Mouse (Mus musculus) neural tube, embryonic 15.5 days (tissue): ENCODE results near the gene Pole2. TPM values are rescaled to one million over a fixed set of nuclear protein-coding genes. Genes with fewer than 3 reads are reported as not detected.
A peak's percentile ranks its signal among the peaks of the same experiment; 100 is the strongest.

ENCODE experiments used
- ATAC-seq: fragments of 200-750 bp; cut with Nextera tagmentation; 2 replicates; pipeline ENCODE4 v1.8.0; 2017; ENCODE audit warnings: mild to moderate bottlenecking, moderate TSS enrichment, moderate library complexity; ENCODE audit not compliant: low FRiP score
- H3K27ac ChIP-seq: fragments of 300-500 bp; sonication (generic); replicated peaks from 2 replicates; pipeline ENCODE4 v1.5.1; 2015; ENCODE audit warnings: mild to moderate bottlenecking, inconsistent platforms
- H3K27me3 ChIP-seq: fragments of 300-500 bp; sonication (generic); replicated peaks from 2 replicates; pipeline ENCODE4 v1.6.1; 2015; ENCODE audit warnings: inconsistent platforms
- H3K36me3 ChIP-seq: fragments of 300-500 bp; sonication (generic); 2 replicates; pipeline ENCODE4 v1.6.1; 2015; ENCODE audit warnings: inconsistent platforms
- H3K4me1 ChIP-seq: fragments of 300-500 bp; sonication (generic); 2 replicates; pipeline ENCODE4 v1.6.1; 2015; ENCODE audit warnings: inconsistent platforms
- H3K4me2 ChIP-seq: fragments of 300-500 bp; sonication (generic); 2 replicates; pipeline ENCODE4 v1.6.1; 2015; ENCODE audit warnings: inconsistent platforms, mild to moderate bottlenecking, moderate library complexity
- H3K4me3 ChIP-seq: fragments of 300-500 bp; sonication (generic); replicated peaks from 2 replicates; pipeline ENCODE4 v1.5.1; 2015; ENCODE audit warnings: mild to moderate bottlenecking, inconsistent platforms
- H3K9ac ChIP-seq: fragments of 300-500 bp; sonication (generic); replicated peaks from 2 replicates; pipeline ENCODE4 v1.6.1; 2015; ENCODE audit warnings: mild to moderate bottlenecking, inconsistent platforms
- H3K9me3 ChIP-seq: fragments of 300-500 bp; sonication (generic); replicated peaks from 2 replicates; pipeline ENCODE4 v1.6.1; 2016; ENCODE audit warnings: inconsistent platforms
- WGBS: fragments of 180-500 bp; shearing (Covaris S2); methylation state at CpG from one replicate; pipeline ENCODE4 v1.1.7; 2015; ENCODE audit warnings: mixed read lengths; 5-methylcytosine and 5-hydroxymethylcytosine counted together
- polyA plus RNA-seq: library from polyadenylated mRNA; unstranded; fragments of >200 nt; fragmentation: Nextera tagmentation; extraction: Ambion mirVana; gene quantifications from 2 replicates; pipeline ENCODE4 v1.2.1, GENCODE M21; 2015

Gene Pole2
- polyA plus RNA-seq, 1 experiment from 2014 or later = 4.4 TPM

GRCm38 (mm10) chr12:69207926-69208325 lies 20.1 kb downstream of the Pole2 start:
- no peak overlapping the region for H3K27ac ChIP-seq
- 97% methylated on average over 7 of the region's 7 CpGs for WGBS

DNA sequence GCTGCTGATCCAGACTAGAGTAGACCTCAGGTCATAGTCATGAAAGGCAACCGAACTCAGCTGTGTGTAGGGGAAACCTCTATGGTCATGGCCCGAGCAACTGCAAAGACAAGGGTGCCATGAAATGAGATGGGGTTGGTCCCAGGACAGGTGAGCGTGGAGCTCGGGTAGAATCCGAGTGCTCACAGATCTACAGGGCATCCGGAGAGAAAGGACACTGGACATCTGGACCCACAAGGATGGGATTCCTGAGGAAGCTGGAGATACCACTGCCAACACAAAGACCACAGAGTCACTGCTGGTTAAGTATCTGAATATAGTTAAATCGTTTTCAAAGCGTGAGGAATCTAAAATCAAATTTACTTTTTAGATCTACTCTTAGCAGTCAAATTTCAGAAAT lies 20.6 kb downstream of the Pole2 start:
- 95% methylated on average over 8 of the region's 8 CpGs for WGBS

More at GRCm38 (mm10) chr12:69207926-69208325, 20.1 kb downstream of the Pole2 start:
- Histone ChIP-seq H3K9ac (no peak overlapping the region), H3K36me3 (no peaks in the 10 kb centered on the region), H3K9me3 (no peaks in the 10 kb centered on the region), H3K27me3 (no peaks in the 10 kb centered on the region), H3K4me3 (no peak overlapping the region), H3K4me2 (no peak overlapping the region), H3K4me1 (peaks cover 4% of the 10 kb centered on the region)
- ATAC-seq = no peak

DNA sequence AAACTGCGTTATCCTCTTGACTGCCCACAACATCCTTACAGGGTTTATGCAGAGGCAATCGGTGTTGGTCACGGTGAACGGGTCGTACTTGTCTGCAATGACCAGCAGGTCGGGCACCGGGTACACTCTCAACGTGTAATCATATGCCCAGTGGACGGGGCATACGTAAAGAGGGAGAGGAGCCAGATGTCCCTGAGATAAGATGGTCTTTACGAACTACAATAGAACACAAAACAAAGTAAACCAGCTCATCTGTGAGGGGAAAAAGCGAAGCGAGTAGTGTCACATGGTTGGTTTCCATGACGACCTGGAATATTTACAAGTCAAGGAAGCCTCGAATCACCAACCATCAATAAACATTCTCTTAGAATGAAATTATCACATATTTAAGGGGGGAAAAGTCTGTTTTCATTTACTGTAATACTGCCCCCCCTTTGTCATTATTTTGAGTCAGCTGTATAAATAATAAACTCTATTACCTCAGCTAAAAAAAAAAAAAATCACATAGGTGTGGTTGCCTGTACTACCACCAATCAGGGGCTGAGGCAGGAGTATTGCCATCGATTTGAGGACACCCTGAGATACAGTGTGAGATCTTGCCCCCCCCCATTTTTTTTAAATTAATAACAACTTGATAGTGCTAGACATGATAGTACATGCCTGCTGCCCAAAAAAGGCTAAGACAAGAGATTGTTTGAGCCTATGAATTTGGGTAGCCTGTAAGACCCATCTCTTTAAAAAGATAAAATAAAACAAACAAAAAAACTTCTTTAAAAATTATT lies 23.8 kb downstream of the Pole2 start, which contains the start of gene Gm49384:
Gene Gm49384 (minus strand): TSS at position 216 of the 782 bp plus-strand sequence.
- Histone ChIP-seq H3K4me2 (peak within 1 kb of the TSS; percentile 25; the same call in 1 of the 2 replicates), H3K36me3 (peaks cover 11% of the 10 kb centered on the region; the same call in 1 of the 2 replicates), H3K9ac (no peak within 1 kb of the TSS), H3K4me1 (peaks cover 9% of the 10 kb centered on the region), H3K27ac (no peak within 1 kb of the TSS), H3K27me3 (no peaks in the 10 kb centered on the region), H3K9me3 (no peaks in the 10 kb centered on the region), H3K4me3 (no peak within 1 kb of the TSS)
- 59% methylated on average over 16 of the region's 16 CpGs for WGBS
- 0 out of 2 replicates have a peak, but pooled peaks have one; percentile 45 for ATAC-seq

More for the DNA sequence above, 20.6 kb downstream of the Pole2 start:
- Histone ChIP-seq H3K9ac (no peak overlapping the region), H3K4me1 (peaks cover 4% of the 10 kb centered on the region), H3K4me2 (no peak overlapping the region), H3K9me3 (no peaks in the 10 kb centered on the region), H3K27ac (no peak overlapping the region), H3K36me3 (no peaks in the 10 kb centered on the region), H3K27me3 (no peaks in the 10 kb centered on the region), H3K4me3 (no peak overlapping the region)
- ATAC-seq = no peak

- no peaks in the 10 kb centered on the region for H3K9me3 ChIP-seq
- H3K4me1 ChIP-seq = peaks cover 33% of the 10 kb centered on the region
- ATAC-seq = no peak
- 0 out of 2 replicates have a peak overlapping the region, but pooled peaks have one; percentile 85 for H3K9ac ChIP-seq
- H3K36me3 ChIP-seq = peaks cover 14% of the 10 kb centered on the region; the same call in 1 of the 2 replicates
- H3K27ac ChIP-seq = no peak overlapping the region
- H3K4me2 ChIP-seq = peak overlapping the region; percentile 95
- H3K4me3 ChIP-seq = no peak overlapping the region
- H3K27me3 ChIP-seq = no peaks in the 10 kb centered on the region
Measured at GRCm38 (mm10) chr12:69198985-69199384, 29.0 kb downstream of the Pole2 start.

DNA sequence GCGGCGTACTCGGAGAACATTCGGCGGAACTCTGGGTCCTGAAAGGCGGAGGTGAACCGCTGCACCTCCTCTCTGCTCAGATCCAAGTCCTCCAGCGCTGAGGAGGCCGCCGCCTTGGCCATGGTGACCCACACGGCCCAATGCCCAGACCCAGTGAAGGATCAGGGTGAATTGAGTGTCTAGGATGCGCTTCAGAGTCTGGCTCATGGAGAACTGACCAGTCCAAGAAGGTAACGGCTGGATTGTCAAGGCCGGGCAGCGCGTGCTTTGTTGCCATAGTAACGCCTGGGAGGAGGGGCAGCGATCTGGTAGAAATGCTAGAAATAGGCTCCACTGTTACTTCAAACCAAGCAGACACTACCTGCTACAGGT lies 29.8 kb downstream of the Pole2 start, which contains the start of gene Dnaaf2:
Gene Dnaaf2 (minus strand): TSS at position 266 of the 372 bp plus-strand sequence.
- H3K36me3 ChIP-seq = peaks cover 14% of the 10 kb centered on the region; the same call in 1 of the 2 replicates
- H3K9me3 ChIP-seq = no peaks in the 10 kb centered on the region
- H3K4me2 ChIP-seq = peak within 1 kb of the TSS; percentile 95
- ATAC-seq = peak; percentile 47
- WGBS = under 1% methylated on average over 18 of the region's 18 CpGs
- H3K4me3 ChIP-seq = peak within 1 kb of the TSS; percentile 96
- peak within 1 kb of the TSS; percentile 95 for H3K27ac ChIP-seq
- no peaks in the 10 kb centered on the region for H3K27me3 ChIP-seq
- peaks cover 31% of the 10 kb centered on the region for H3K4me1 ChIP-seq
- peak within 1 kb of the TSS; percentile 85 for H3K9ac ChIP-seq

DNA sequence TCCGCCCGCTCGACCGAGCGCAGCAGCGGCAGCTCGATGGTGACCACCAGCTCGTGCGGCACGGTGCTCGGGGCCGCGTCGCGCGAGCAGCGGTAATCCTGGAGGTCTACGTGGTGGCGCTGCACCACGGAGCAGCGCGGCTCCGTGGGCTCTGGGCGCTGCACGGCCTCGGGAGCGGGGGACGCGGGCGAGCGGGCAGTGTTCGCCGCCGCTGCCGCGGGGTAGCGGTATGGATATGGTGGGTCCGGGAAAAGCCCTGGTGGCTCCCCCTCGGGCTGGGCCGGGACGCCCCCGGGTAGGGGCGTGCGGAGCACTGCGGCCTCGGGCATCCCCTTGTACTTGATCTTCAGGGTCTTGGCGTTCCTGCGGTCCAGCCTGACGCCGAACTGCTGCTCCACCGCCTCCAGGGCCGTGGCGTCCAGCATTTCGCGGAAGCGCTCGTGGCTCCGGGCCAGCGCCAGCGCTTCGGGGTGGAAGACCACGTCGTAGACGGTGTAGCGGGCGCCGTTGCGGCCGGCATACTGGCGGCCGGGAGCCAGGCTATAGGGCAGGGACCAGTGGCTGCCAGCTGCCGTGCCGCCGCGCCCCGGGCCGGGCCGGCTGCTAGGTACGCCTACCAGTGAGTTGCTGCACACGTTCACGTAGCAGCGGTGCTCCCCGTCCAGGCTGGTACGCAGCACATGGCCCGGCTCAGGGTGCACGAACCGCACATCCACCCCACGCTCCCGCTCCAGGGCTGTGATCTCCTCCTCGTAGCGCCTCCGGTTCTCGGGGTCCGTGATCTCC lies 30.4 kb downstream of the Pole2 start:
- peak; percentile 72 for ATAC-seq
- under 1% methylated on average over 92 of the region's 94 CpGs for WGBS
- peaks cover 31% of the 10 kb centered on the region for H3K4me1 ChIP-seq
- peak overlapping the region; percentile 85 for H3K9ac ChIP-seq
- peak overlapping the region; percentile 95 for H3K27ac ChIP-seq
- no peaks in the 10 kb centered on the region for H3K27me3 ChIP-seq
- H3K9me3 ChIP-seq = no peaks in the 10 kb centered on the region
- H3K36me3 ChIP-seq = peaks cover 14% of the 10 kb centered on the region; the same call in 1 of the 2 replicates
- peak overlapping the region; percentile 95 for H3K4me2 ChIP-seq
- peak overlapping the region; percentile 96 for H3K4me3 ChIP-seq

- peak within 1 kb of the TSS; percentile 95 for H3K27ac ChIP-seq
- H3K27me3 ChIP-seq = no peaks in the 10 kb centered on the region
- H3K4me2 ChIP-seq = peak within 1 kb of the TSS; percentile 95
- WGBS = under 1% methylated on average over 75 of the region's 75 CpGs
- H3K4me3 ChIP-seq = peak within 1 kb of the TSS; percentile 96
- peak within 1 kb of the TSS; percentile 85 for H3K9ac ChIP-seq
- ATAC-seq = peak; percentile 87
- H3K9me3 ChIP-seq = no peaks in the 10 kb centered on the region
- peaks cover 14% of the 10 kb centered on the region; the same call in 1 of the 2 replicates for H3K36me3 ChIP-seq
- peaks cover 31% of the 10 kb centered on the region for H3K4me1 ChIP-seq
Measured at GRCm38 (mm10) chr12:69196444-69197377, 31.3 kb downstream of the Pole2 start, which contains the start of gene Gm49383. TSS of gene Gm49383 (minus strand) at chr12:69197104.

DNA sequence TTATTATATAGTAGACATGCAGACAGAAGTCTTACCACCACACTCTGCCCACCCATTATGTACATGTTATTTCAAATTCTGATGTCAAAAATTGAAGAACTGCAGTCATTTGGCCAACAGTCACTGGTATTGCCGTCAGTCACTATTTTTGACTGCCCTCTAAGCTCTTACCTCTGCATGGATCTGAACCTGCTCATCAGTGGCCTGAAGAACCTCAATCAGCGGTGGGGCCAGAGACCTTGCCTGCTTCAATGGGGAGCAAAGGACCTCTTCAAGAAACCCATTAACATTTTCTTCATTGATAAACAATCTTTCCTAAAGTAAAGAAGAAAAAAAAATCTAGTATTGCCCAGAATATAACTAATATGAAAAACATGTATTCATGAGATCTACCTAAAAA lies 35.4 kb downstream of the Pole2 start:
- H3K27me3 ChIP-seq = no peaks in the 10 kb centered on the region
- H3K9ac ChIP-seq = no peak overlapping the region
- peaks cover 16% of the 10 kb centered on the region for H3K4me1 ChIP-seq
- H3K27ac ChIP-seq = no peak overlapping the region
- no peak overlapping the region for H3K4me2 ChIP-seq
- no peak overlapping the region for H3K4me3 ChIP-seq
- H3K9me3 ChIP-seq = no peaks in the 10 kb centered on the region
- 97% methylated on average over 2 of the region's 2 CpGs for WGBS
- ATAC-seq = no peak
- peaks cover 15% of the 10 kb centered on the region for H3K36me3 ChIP-seq

DNA sequence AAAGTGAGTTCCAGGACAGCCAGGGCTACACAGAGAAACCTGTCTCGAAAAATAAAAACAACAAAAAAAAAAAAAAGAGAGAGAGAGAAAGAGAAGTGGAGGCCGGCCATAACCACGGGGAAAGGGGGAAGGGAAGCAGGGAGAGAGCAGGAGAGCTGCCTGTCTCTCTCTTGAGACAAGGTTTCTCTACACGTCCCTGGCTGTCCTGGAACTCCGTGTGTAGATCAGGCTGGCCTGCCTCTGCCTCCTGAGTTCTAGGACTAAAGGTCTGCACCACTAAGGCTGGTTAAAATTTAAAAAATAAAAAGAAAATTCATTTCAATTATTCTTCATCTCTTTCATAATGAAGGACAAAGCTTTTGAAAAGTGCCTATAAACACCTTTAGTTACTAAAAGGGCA lies 36.6 kb downstream of the Pole2 start:
- Histone ChIP-seq H3K4me1 (peaks cover 24% of the 10 kb centered on the region), H3K9me3 (no peaks in the 10 kb centered on the region), H3K36me3 (peaks cover 15% of the 10 kb centered on the region), H3K9ac (no peak overlapping the region), H3K4me3 (no peak overlapping the region), H3K27ac (no peak overlapping the region), H3K27me3 (no peaks in the 10 kb centered on the region), H3K4me2 (no peak overlapping the region)
- no peak for ATAC-seq
- WGBS = 93% methylated on average over 5 of the region's 5 CpGs

DNA sequence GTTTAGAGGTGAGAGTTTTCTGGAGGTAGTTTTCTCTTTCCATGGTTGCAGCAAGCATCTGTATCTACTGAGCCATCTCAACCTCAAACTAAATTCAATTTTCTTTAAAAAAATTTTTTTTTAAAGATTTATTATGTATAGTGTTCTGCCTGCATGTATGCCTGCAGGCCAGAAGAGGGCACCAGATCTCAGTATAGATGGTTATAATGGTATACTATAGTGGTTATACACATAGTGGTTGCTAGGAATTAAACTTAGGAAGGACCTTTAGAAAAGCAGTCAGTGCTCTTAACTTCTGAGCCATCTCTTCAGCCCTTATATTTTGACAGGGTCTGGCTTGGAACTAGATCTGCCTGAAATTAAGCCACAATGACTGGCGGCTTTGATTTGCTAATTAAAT lies 37.5 kb downstream of the Pole2 start:
- Histone ChIP-seq H3K27ac (no peak overlapping the region), H3K9ac (no peak overlapping the region), H3K36me3 (peaks cover 15% of the 10 kb centered on the region), H3K4me1 (peaks cover 18% of the 10 kb centered on the region), H3K4me3 (no peak overlapping the region), H3K27me3 (no peaks in the 10 kb centered on the region), H3K9me3 (no peaks in the 10 kb centered on the region), H3K4me2 (no peak overlapping the region)
- WGBS = 100% methylated on average over 1 of the region's 1 CpGs
- ATAC-seq = no peak

GRCm38 (mm10) chr12:69190074-69190473 lies 37.9 kb downstream of the Pole2 start:
- no peak for ATAC-seq
- peaks cover 15% of the 10 kb centered on the region for H3K36me3 ChIP-seq
- 92% methylated on average over 9 of the region's 9 CpGs for WGBS
- H3K9me3 ChIP-seq = no peaks in the 10 kb centered on the region
- H3K27ac ChIP-seq = no peak overlapping the region
- H3K27me3 ChIP-seq = no peaks in the 10 kb centered on the region
- peaks cover 20% of the 10 kb centered on the region for H3K4me1 ChIP-seq
- no peak overlapping the region for H3K4me2 ChIP-seq
- H3K9ac ChIP-seq = no peak overlapping the region
- H3K4me3 ChIP-seq = no peak overlapping the region
